Mouse (Mus musculus): Measurements from ENCODE around the gene Card6.
A peak's percentile ranks its signal among the peaks of the same experiment; 100 is the strongest.
"Not testable (repeated sequence)": the region's sequence is repeated elsewhere in the genome, so short reads cannot be mapped to it uniquely, and the experiment has no call there.

Gene Card6

GRCm38 (mm10) chr15:5107686-5108654 is at the start of gene Card6:
TSS of gene Card6 (minus strand) at chr15:5108539.
- peak; percentile 76 for DNase-seq

- DNase-seq: no peak
Measured at GRCm38 (mm10) chr15:5157386-5157785, 49.0 kb upstream of the Card6 start.

- no peak for DNase-seq
Measured at GRCm38 (mm10) chr15:5156355-5156754, 48.0 kb upstream of the Card6 start.

- no peak for DNase-seq
Measured at GRCm38 (mm10) chr15:5155093-5155492, 46.8 kb upstream of the Card6 start.

GRCm38 (mm10) chr15:5154621-5155020 is 46.3 kb upstream of the Card6 start:
- DNase-seq: no peak

- no peak for DNase-seq
Measured at GRCm38 (mm10) chr15:5152171-5152570, 43.8 kb upstream of the Card6 start.

GRCm38 (mm10) chr15:5149187-5149586 is 40.8 kb upstream of the Card6 start:
- DNase-seq: no peak

GRCm38 (mm10) chr15:5145196-5145945 is 37.0 kb upstream of the Card6 start:
- DNase-seq: no peak

- DNase-seq: peak; percentile 12
Measured at GRCm38 (mm10) chr15:5144021-5144778, 35.9 kb upstream of the Card6 start.

- DNase-seq: peak; percentile 78
Measured at GRCm38 (mm10) chr15:5143361-5144020, 35.2 kb upstream of the Card6 start, which contains the start of gene Prkaa1. TSS of gene Prkaa1 (plus strand) at chr15:5143861.

GRCm38 (mm10) chr15:5142714-5143113 is 34.4 kb upstream of the Card6 start:
- no peak for DNase-seq

- DNase-seq: no peak
Measured at GRCm38 (mm10) chr15:5142047-5142446, 33.7 kb upstream of the Card6 start.

GRCm38 (mm10) chr15:5140357-5140756 is 32.0 kb upstream of the Card6 start:
- DNase-seq: no peak

- no peak for DNase-seq
Measured at GRCm38 (mm10) chr15:5139863-5140262, 31.5 kb upstream of the Card6 start.

- no peak for DNase-seq
Measured at GRCm38 (mm10) chr15:5139366-5139765, 31.0 kb upstream of the Card6 start.

- no peak for DNase-seq
Measured at GRCm38 (mm10) chr15:5138021-5138856, 29.9 kb upstream of the Card6 start.

- no peak for DNase-seq
Measured at GRCm38 (mm10) chr15:5134945-5135483, 26.7 kb upstream of the Card6 start.

- DNase-seq: no peak
Measured at GRCm38 (mm10) chr15:5134179-5134578, 25.8 kb upstream of the Card6 start.

- DNase-seq: no peak
Measured at GRCm38 (mm10) chr15:5133301-5133700, 25.0 kb upstream of the Card6 start.

GRCm38 (mm10) chr15:5130887-5131668 is 22.7 kb upstream of the Card6 start:
- not testable (repeated sequence) for DNase-seq
